Mouse (Mus musculus) large intestine, adult 2 months (tissue): ENCODE data around the gene Sult6b2. TPM values are rescaled to one million over a fixed set of nuclear protein-coding genes. Genes with fewer than 3 reads are reported as not detected.

Source experiments
- DNase-seq: peaks from one replicate; pipeline ENCODE4 v3.0.0-alpha.2; 2012; ENCODE audit warnings: low read depth, low spot score
- WGBS: fragments of 180-500 bp; shearing (Covaris S2); methylation state at CpG from one replicate; pipeline ENCODE4 v1.1.7; 2018; 5-methylcytosine and 5-hydroxymethylcytosine counted together
- polyA plus RNA-seq: library from polyadenylated mRNA; depleted of rRNA; stranded (reverse); fragments of >200 nt; gene quantifications from 2 replicates; pipeline ENCODE4 v1.2.3, GENCODE M21; 2012; rRNA removed

Gene Sult6b2
- 0.11 TPM in 1 of 2 replicates, not detected in the other for polyA plus RNA-seq

- no peak for DNase-seq
These were observed at the start of gene Sult6b2 for GRCm38 (mm10) chr6:142804402-142804801. Sult6b2 (minus strand) TSS chr6:142804502.

- 72% methylated on average over 6 of the region's 6 CpGs for WGBS
These were observed 48.4 kb upstream of the Sult6b2 start for GRCm38 (mm10) chr6:142852419-142853377.

GRCm38 (mm10) chr6:142850436-142850835, 46.1 kb upstream of the Sult6b2 start:
- no peak for DNase-seq
- WGBS, result 82% methylated on average over 8 of the region's 8 CpGs

More at GRCm38 (mm10) chr6:142852419-142853377, 48.4 kb upstream of the Sult6b2 start:
- DNase-seq, result no peak

GRCm38 (mm10) chr6:142849326-142849725, 45.0 kb upstream of the Sult6b2 start:
- no peak for DNase-seq
- WGBS, result 71% methylated on average over 5 of the region's 5 CpGs

GRCm38 (mm10) chr6:142847914-142848674, 43.8 kb upstream of the Sult6b2 start:
- WGBS, result 77% methylated on average over 8 of the region's 8 CpGs
- no peak for DNase-seq

- WGBS, result 87% methylated on average over 4 of the region's 4 CpGs
- DNase-seq, result no peak
These were observed 42.6 kb upstream of the Sult6b2 start for GRCm38 (mm10) chr6:142846855-142847254.

- no peak for DNase-seq
- 71% methylated on average over 4 of the region's 4 CpGs for WGBS
These were observed 40.8 kb upstream of the Sult6b2 start for GRCm38 (mm10) chr6:142845066-142845465.

GRCm38 (mm10) chr6:142844061-142844460, 39.8 kb upstream of the Sult6b2 start:
- WGBS, result 77% methylated on average over 4 of the region's 4 CpGs

GRCm38 (mm10) chr6:142838501-142838900, 34.2 kb upstream of the Sult6b2 start:
- 82% methylated on average over 1 of the region's 1 CpGs for WGBS
- no peak for DNase-seq

More at GRCm38 (mm10) chr6:142844061-142844460, 39.8 kb upstream of the Sult6b2 start:
- DNase-seq, result no peak

- DNase-seq, result no peak
- WGBS, result 65% methylated on average over 9 of the region's 9 CpGs
These were observed 33.0 kb upstream of the Sult6b2 start for GRCm38 (mm10) chr6:142837326-142837725.

GRCm38 (mm10) chr6:142835726-142836125, 31.4 kb upstream of the Sult6b2 start:
- DNase-seq, result no peak
- WGBS, result 82% methylated on average over 18 of the region's 18 CpGs

- DNase-seq, result no peak
- 57% methylated on average over 4 of the region's 4 CpGs for WGBS
These were observed 30.6 kb upstream of the Sult6b2 start for GRCm38 (mm10) chr6:142834911-142835310.

- WGBS, result 67% methylated on average over 3 of the region's 3 CpGs
- no peak for DNase-seq
These were observed 27.4 kb upstream of the Sult6b2 start for GRCm38 (mm10) chr6:142831706-142832105.

- WGBS, result 15% methylated on average over 8 of the region's 8 CpGs
- DNase-seq, result no peak
These were observed 26.9 kb upstream of the Sult6b2 start for GRCm38 (mm10) chr6:142831243-142831642.

- no peak for DNase-seq
- 56% methylated on average over 3 of the region's 3 CpGs for WGBS
These were observed 25.9 kb upstream of the Sult6b2 start for GRCm38 (mm10) chr6:142830221-142830620.

- no peak for DNase-seq
- WGBS, result 77% methylated on average over 5 of the region's 5 CpGs
These were observed 21.1 kb upstream of the Sult6b2 start for GRCm38 (mm10) chr6:142825449-142825848.

GRCm38 (mm10) chr6:142823008-142823787, 18.9 kb upstream of the Sult6b2 start:
- 52% methylated on average over 5 of the region's 5 CpGs for WGBS
- no peak for DNase-seq

- 95% methylated on average over 10 of the region's 10 CpGs for WGBS
- no peak for DNase-seq
These were observed 14.0 kb upstream of the Sult6b2 start for GRCm38 (mm10) chr6:142818306-142818705.

GRCm38 (mm10) chr6:142815513-142815912, 11.2 kb upstream of the Sult6b2 start:
- DNase-seq, result no peak
- 66% methylated on average over 3 of the region's 3 CpGs for WGBS

GRCm38 (mm10) chr6:142814495-142814921, 10.2 kb upstream of the Sult6b2 start:
- DNase-seq, result peak; percentile 75
- 3% methylated on average over 15 of the region's 15 CpGs for WGBS
